Mouse (Mus musculus): ENCODE measurements around the gene Itgb7. TPM values are rescaled to one million over a fixed set of nuclear protein-coding genes. Genes with fewer than 3 reads are reported as not detected.

The Itgb7 gene
- 1.9 and 2.6 TPM in 2 replicates for polyA plus RNA-seq (2016; fragmentation: Nextera tagmentation; extraction: Ambion mirVana)

GRCm38 (mm10) chr15:102231748-102232147 lies at the start of gene Itgb7:
Gene Itgb7, minus strand, starts transcription at chr15:102231944.
- Histone ChIP-seq H3K27me3 (no peaks in the 10 kb centered on the region), H3K36me3 (peaks cover 23% of the 10 kb centered on the region), H3K4me1 (peaks cover 9% of the 10 kb centered on the region), H3K4me2 (replicated peaks) (no peak within 1 kb of the TSS), H3K27ac (no peak within 1 kb of the TSS), H3K9ac (no peak within 1 kb of the TSS), H3K9me3 (no peaks in the 10 kb centered on the region), H3K4me3 (no peak within 1 kb of the TSS)
- WGBS, result 38% methylated on average over 6 of the region's 6 CpGs
- no peak for ATAC-seq (ENCODE audit: insufficient number of reproducible peaks, insufficient read depth, low FRiP score, low TSS enrichment)

GRCm38 (mm10) chr15:102280623-102281022 lies 48.9 kb upstream of the Itgb7 start:
- Histone ChIP-seq H3K9me3 (no peaks in the 10 kb centered on the region), H3K4me3 (peak overlapping the region; percentile 75), H3K36me3 (peaks cover 20% of the 10 kb centered on the region), H3K9ac (no peak overlapping the region; the same call in 1 of the 2 replicates), H3K27me3 (no peaks in the 10 kb centered on the region), H3K4me2 (replicated peaks) (peak overlapping the region; percentile 70), H3K4me1 (peaks cover 9% of the 10 kb centered on the region), H3K27ac (peak overlapping the region; percentile 80; the same call in 1 of the 2 replicates)
- 96% methylated on average over 19 of the region's 19 CpGs for WGBS
- no peak for ATAC-seq (ENCODE audit: insufficient number of reproducible peaks, insufficient read depth, low FRiP score, low TSS enrichment)

GRCm38 (mm10) chr15:102279783-102280520 lies 48.2 kb upstream of the Itgb7 start:
- no peaks in the 10 kb centered on the region for H3K9me3 ChIP-seq
- peak; percentile 5; the same call in 1 of the 2 replicates for ATAC-seq (ENCODE audit: insufficient number of reproducible peaks, insufficient read depth, low FRiP score, low TSS enrichment)

GRCm38 (mm10) chr15:102279092-102279782 lies 47.5 kb upstream of the Itgb7 start, which contains the start of gene Mfsd5:
Gene Mfsd5, plus strand, starts transcription at chr15:102279454.
- Histone ChIP-seq H3K9me3 (no peaks in the 10 kb centered on the region), H3K4me3 (peak within 1 kb of the TSS; percentile 75), H3K27ac (peak within 1 kb of the TSS; percentile 80), H3K9ac (peak within 1 kb of the TSS; percentile 74), H3K4me2 (replicated peaks) (peak within 1 kb of the TSS; percentile 70), H3K4me1 (peaks cover 9% of the 10 kb centered on the region), H3K27me3 (no peaks in the 10 kb centered on the region), H3K36me3 (peaks cover 20% of the 10 kb centered on the region)
- ATAC-seq (ENCODE audit: insufficient number of reproducible peaks, insufficient read depth, low FRiP score, low TSS enrichment), result peak; percentile 93
- 1% methylated on average over 65 of the region's 65 CpGs for WGBS

More at GRCm38 (mm10) chr15:102279783-102280520, 48.2 kb upstream of the Itgb7 start:
- Histone ChIP-seq H3K9ac (peak overlapping the region; percentile 74), H3K36me3 (peaks cover 20% of the 10 kb centered on the region), H3K4me2 (replicated peaks) (peak overlapping the region; percentile 70), H3K27ac (peak overlapping the region; percentile 80), H3K27me3 (no peaks in the 10 kb centered on the region), H3K4me3 (peak overlapping the region; percentile 75), H3K4me1 (peaks cover 9% of the 10 kb centered on the region)
- 28% methylated on average over 13 of the region's 13 CpGs for WGBS

- Histone ChIP-seq H3K36me3 (peaks cover 20% of the 10 kb centered on the region), H3K4me2 (replicated peaks) (peak overlapping the region; percentile 70), H3K4me3 (peak overlapping the region; percentile 75), H3K9ac (peak overlapping the region; percentile 66), H3K9me3 (no peaks in the 10 kb centered on the region), H3K27ac (peak overlapping the region; percentile 80), H3K4me1 (peaks cover 9% of the 10 kb centered on the region), H3K27me3 (no peaks in the 10 kb centered on the region)
- 28% methylated on average over 7 of the region's 7 CpGs for WGBS
- ATAC-seq (ENCODE audit: insufficient number of reproducible peaks, insufficient read depth, low FRiP score, low TSS enrichment), result no peak; the same call in 1 of the 2 replicates
Measured at GRCm38 (mm10) chr15:102278726-102279091, 47.0 kb upstream of the Itgb7 start.

GRCm38 (mm10) chr15:102273982-102274716 lies 42.4 kb upstream of the Itgb7 start:
- Histone ChIP-seq H3K4me2 (replicated peaks) (no peak overlapping the region), H3K27me3 (no peaks in the 10 kb centered on the region), H3K36me3 (no peaks in the 10 kb centered on the region), H3K9ac (no peak overlapping the region), H3K9me3 (no peaks in the 10 kb centered on the region), H3K4me1 (peaks cover 20% of the 10 kb centered on the region), H3K4me3 (no peak overlapping the region), H3K27ac (no peak overlapping the region)
- no peak for ATAC-seq (ENCODE audit: insufficient number of reproducible peaks, insufficient read depth, low FRiP score, low TSS enrichment)
- WGBS, result 73% methylated on average over 6 of the region's 6 CpGs

- Histone ChIP-seq H3K27me3 (no peaks in the 10 kb centered on the region), H3K36me3 (no peaks in the 10 kb centered on the region), H3K27ac (peak overlapping the region; percentile 37; the same call in 1 of the 2 replicates), H3K4me3 (no peak overlapping the region), H3K4me2 (replicated peaks) (peak overlapping the region; percentile 55), H3K9me3 (no peaks in the 10 kb centered on the region), H3K9ac (no peak overlapping the region), H3K4me1 (peaks cover 20% of the 10 kb centered on the region)
- ATAC-seq (ENCODE audit: insufficient number of reproducible peaks, insufficient read depth, low FRiP score, low TSS enrichment), result no peak
- 34% methylated on average over 3 of the region's 3 CpGs for WGBS
Measured at GRCm38 (mm10) chr15:102271441-102271840, 39.7 kb upstream of the Itgb7 start.

- WGBS, result 7% methylated on average over 21 of the region's 21 CpGs
- H3K4me1 ChIP-seq, result peaks cover 20% of the 10 kb centered on the region
- H3K27me3 ChIP-seq, result no peaks in the 10 kb centered on the region
- no peaks in the 10 kb centered on the region for H3K36me3 ChIP-seq
- peak within 1 kb of the TSS; percentile 52 for H3K9ac ChIP-seq
- peak; percentile 57; the same call in 1 of the 2 replicates for ATAC-seq (ENCODE audit: insufficient number of reproducible peaks, insufficient read depth, low FRiP score, low TSS enrichment)
- no peak within 1 kb of the TSS for H3K27ac ChIP-seq
- H3K4me3 ChIP-seq, result peak within 1 kb of the TSS; percentile 35
- H3K9me3 ChIP-seq, result no peaks in the 10 kb centered on the region
- peak within 1 kb of the TSS; percentile 55 for H3K4me2 ChIP-seq (replicated peaks)
Measured at GRCm38 (mm10) chr15:102270274-102270960, 38.7 kb upstream of the Itgb7 start, which contains the start of gene Gm9918. Gene Gm9918, plus strand, starts transcription at chr15:102270563.

- Histone ChIP-seq H3K4me2 (replicated peaks) (no peak overlapping the region), H3K36me3 (no peaks in the 10 kb centered on the region), H3K9ac (no peak overlapping the region), H3K4me3 (no peak overlapping the region), H3K27me3 (no peaks in the 10 kb centered on the region), H3K4me1 (peaks cover 21% of the 10 kb centered on the region), H3K9me3 (no peaks in the 10 kb centered on the region), H3K27ac (no peak overlapping the region)
- no peak for ATAC-seq (ENCODE audit: insufficient number of reproducible peaks, insufficient read depth, low FRiP score, low TSS enrichment)
- WGBS, result 89% methylated on average over 5 of the region's 5 CpGs
Measured at GRCm38 (mm10) chr15:102265548-102265947, 33.8 kb upstream of the Itgb7 start.

GRCm38 (mm10) chr15:102263037-102263436 lies 31.3 kb upstream of the Itgb7 start:
- Histone ChIP-seq H3K27ac (peak overlapping the region; percentile 48), H3K36me3 (no peaks in the 10 kb centered on the region)
- no peak for ATAC-seq (ENCODE audit: insufficient number of reproducible peaks, insufficient read depth, low FRiP score, low TSS enrichment)

GRCm38 (mm10) chr15:102262582-102262981 lies 30.8 kb upstream of the Itgb7 start:
- Histone ChIP-seq H3K9ac (no peak overlapping the region), H3K27ac (peak overlapping the region; percentile 48), H3K27me3 (no peaks in the 10 kb centered on the region), H3K4me2 (replicated peaks) (no peak overlapping the region), H3K36me3 (no peaks in the 10 kb centered on the region), H3K4me1 (peaks cover 36% of the 10 kb centered on the region), H3K9me3 (no peaks in the 10 kb centered on the region), H3K4me3 (no peak overlapping the region)
- peak; percentile 61; the same call in 1 of the 2 replicates for ATAC-seq (ENCODE audit: insufficient number of reproducible peaks, insufficient read depth, low FRiP score, low TSS enrichment)
- WGBS, result 37% methylated on average over 7 of the region's 7 CpGs

More at GRCm38 (mm10) chr15:102263037-102263436, 31.3 kb upstream of the Itgb7 start:
- H3K9me3 ChIP-seq, result no peaks in the 10 kb centered on the region
- 83% methylated on average over 2 of the region's 2 CpGs for WGBS
- no peak overlapping the region for H3K4me3 ChIP-seq
- no peak overlapping the region for H3K9ac ChIP-seq
- H3K4me1 ChIP-seq, result peaks cover 32% of the 10 kb centered on the region
- no peak overlapping the region for H3K4me2 ChIP-seq (replicated peaks)
- H3K27me3 ChIP-seq, result no peaks in the 10 kb centered on the region

Measured in embryonic facial prominence, embryonic 12.5 days (tissue).